Mouse (Mus musculus) forebrain, embryonic 14.5 days (tissue): ENCODE measurements around the gene Pde2a. TPM values are rescaled to one million over a fixed set of nuclear protein-coding genes. Genes with fewer than 3 reads are reported as not detected.

Experiments
- ATAC-seq: fragments of 200-750 bp; cut with Nextera tagmentation; 2 replicates; pipeline ENCODE4 v1.8.0; 2017; ENCODE audit warnings: mild to moderate bottlenecking, moderate library complexity
- DNase-seq: peaks from one replicate; pipeline ENCODE4 v3.0.0-alpha.2; 2015; ENCODE audit warnings: low spot score
- H3K27ac ChIP-seq: fragments of 300-500 bp; sonication (generic); 2 replicates; pipeline ENCODE4 v1.5.1; 2014; ENCODE audit warnings: low read depth, mild to moderate bottlenecking, control low read depth, low read length, moderate library complexity
- H3K27me3 ChIP-seq: fragments of 300-500 bp; sonication (generic); replicated peaks from 2 replicates; pipeline ENCODE4 v1.6.1; 2014; ENCODE audit warnings: low read length, control low read depth, mixed read lengths; ENCODE audit not compliant: control insufficient read depth, insufficient read depth
- H3K36me3 ChIP-seq: fragments of 300-500 bp; sonication (generic); 2 replicates; pipeline ENCODE4 v1.6.1; 2014; ENCODE audit warnings: low read length, control low read depth; ENCODE audit not compliant: control insufficient read depth, insufficient read depth
- H3K4me1 ChIP-seq: fragments of 300-500 bp; sonication (generic); 2 replicates; pipeline ENCODE4 v1.6.1; 2014; ENCODE audit warnings: antibody characterized with exemption, low read length, control low read depth; ENCODE audit not compliant: control insufficient read depth, insufficient read depth
- H3K4me2 ChIP-seq: fragments of 300-500 bp; sonication (generic); 2 replicates; pipeline ENCODE4 v1.6.1; 2014; ENCODE audit warnings: mild to moderate bottlenecking, control low read depth, low read length
- H3K4me3 ChIP-seq: fragments of 300-500 bp; sonication (generic); 2 replicates; pipeline ENCODE4 v1.5.1; 2014; ENCODE audit warnings: low read depth, low read length, control low read depth
- H3K9ac ChIP-seq: fragments of 300-500 bp; sonication (generic); 2 replicates; pipeline ENCODE4 v1.6.1; 2014; ENCODE audit warnings: mild to moderate bottlenecking, low read length, control low read depth, moderate library complexity
- H3K9me3 ChIP-seq: fragments of 300-500 bp; sonication (generic); replicated peaks from 2 replicates; pipeline ENCODE4 v1.6.1; 2016; ENCODE audit warnings: low read length, control low read depth, mixed read lengths; ENCODE audit not compliant: control insufficient read depth
- WGBS: fragments of 180-500 bp; shearing (Covaris S2); extraction: QIAGEN DNeasy Blood & Tissue Kit; methylation state at CpG from one replicate; pipeline ENCODE4 v1.1.7; 2014; 5-methylcytosine and 5-hydroxymethylcytosine counted together
- polyA plus RNA-seq: library from polyadenylated mRNA; unstranded; fragments of >200 nt; fragmentation: Nextera tagmentation; extraction: Ambion mirVana; gene quantifications from 2 replicates; pipeline ENCODE4 v1.2.1, GENCODE M21; 2014

Gene Pde2a
- polyA plus RNA-seq, 1 experiment from 2014 or later, result 27.0 TPM

GRCm38 (mm10) chr7:101415512-101416100, 5.9 kb upstream of the Pde2a start:
- no peak for DNase-seq
- 36% methylated on average over 8 of the region's 8 CpGs for WGBS
- Histone ChIP-seq H3K9ac (no peak overlapping the region), H3K4me1 (peaks cover 20% of the 10 kb centered on the region), H3K27ac (peak overlapping the region; percentile 65; the same call in 1 of the 2 replicates), H3K4me2 (no peak overlapping the region), H3K36me3 (no peaks in the 10 kb centered on the region), H3K9me3 (no peaks in the 10 kb centered on the region), H3K27me3 (0 out of 2 replicates have a peak, but pooled peaks cover 3% of the 10 kb centered on the region), H3K4me3 (no peak overlapping the region)
- peak; percentile 54 for ATAC-seq

GRCm38 (mm10) chr7:101416391-101416790, 5.1 kb upstream of the Pde2a start:
- peak overlapping the region; percentile 65; the same call in 1 of the 2 replicates for H3K27ac ChIP-seq

GRCm38 (mm10) chr7:101419013-101419770, 2.3 kb upstream of the Pde2a start:
- no peak for ATAC-seq
- Histone ChIP-seq H3K4me1 (peaks cover 20% of the 10 kb centered on the region), H3K4me3 (no peak overlapping the region), H3K9me3 (no peaks in the 10 kb centered on the region), H3K9ac (peak overlapping the region; percentile 21; the same call in 1 of the 2 replicates), H3K27me3 (0 out of 2 replicates have a peak, but pooled peaks cover 3% of the 10 kb centered on the region), H3K4me2 (peak overlapping the region; percentile 24), H3K36me3 (no peaks in the 10 kb centered on the region), H3K27ac (no peak overlapping the region)
- DNase-seq, result peak; percentile 41
- 4% methylated on average over 27 of the region's 27 CpGs for WGBS

More at GRCm38 (mm10) chr7:101416391-101416790, 5.1 kb upstream of the Pde2a start:
- H3K9me3 ChIP-seq, result no peaks in the 10 kb centered on the region
- no peak overlapping the region for H3K4me3 ChIP-seq
- no peak overlapping the region for H3K4me2 ChIP-seq
- no peak for DNase-seq
- 69% methylated on average over 5 of the region's 5 CpGs for WGBS
- H3K4me1 ChIP-seq, result peaks cover 20% of the 10 kb centered on the region
- 0 out of 2 replicates have a peak, but pooled peaks cover 3% of the 10 kb centered on the region for H3K27me3 ChIP-seq
- H3K9ac ChIP-seq, result no peak overlapping the region
- no peak for ATAC-seq
- H3K36me3 ChIP-seq, result no peaks in the 10 kb centered on the region

GRCm38 (mm10) chr7:101422069-101422468, 578 bp downstream of the Pde2a start:
- WGBS, result 7% methylated on average over 3 of the region's 3 CpGs
- Histone ChIP-seq H3K27me3 (0 out of 2 replicates have a peak, but pooled peaks cover 3% of the 10 kb centered on the region), H3K27ac (peak overlapping the region; percentile 68; the same call in 1 of the 2 replicates)

GRCm38 (mm10) chr7:101422646-101423045, 1.2 kb downstream of the Pde2a start:
- H3K36me3 ChIP-seq, result no peaks in the 10 kb centered on the region
- H3K9me3 ChIP-seq, result no peaks in the 10 kb centered on the region
- H3K4me3 ChIP-seq, result no peak overlapping the region
- DNase-seq (no peak), ATAC-seq (no peak)
- 0 out of 2 replicates have a peak, but pooled peaks cover 3% of the 10 kb centered on the region for H3K27me3 ChIP-seq
- H3K4me1 ChIP-seq, result peaks cover 9% of the 10 kb centered on the region; the same call in 1 of the 2 replicates
- no peak overlapping the region for H3K9ac ChIP-seq
- peak overlapping the region; percentile 46 for H3K4me2 ChIP-seq
- no peak overlapping the region for H3K27ac ChIP-seq
- whole genome bisulfite sequencing, result 75% methylated on average over 8 of the region's 8 CpGs

More at GRCm38 (mm10) chr7:101422069-101422468, 578 bp downstream of the Pde2a start:
- H3K4me2 ChIP-seq, result peak overlapping the region; percentile 46
- peak overlapping the region; percentile 45 for H3K9ac ChIP-seq
- peak overlapping the region; percentile 28 for H3K4me3 ChIP-seq
- ATAC-seq (peak; percentile 5; the same call in 1 of the 2 replicates), DNase-seq (no peak)
- H3K9me3 ChIP-seq, result no peaks in the 10 kb centered on the region
- peaks cover 9% of the 10 kb centered on the region; the same call in 1 of the 2 replicates for H3K4me1 ChIP-seq
- H3K36me3 ChIP-seq, result no peaks in the 10 kb centered on the region

- Histone ChIP-seq H3K4me1 (peaks cover 7% of the 10 kb centered on the region; the same call in 1 of the 2 replicates), H3K4me3 (no peak overlapping the region), H3K36me3 (no peaks in the 10 kb centered on the region), H3K9me3 (no peaks in the 10 kb centered on the region), H3K27ac (no peak overlapping the region), H3K4me2 (no peak overlapping the region), H3K9ac (no peak overlapping the region), H3K27me3 (0 out of 2 replicates have a peak, but pooled peaks cover 3% of the 10 kb centered on the region)
- 52% methylated on average over 6 of the region's 6 CpGs for WGBS
- ATAC-seq (peak; percentile 25; the same call in 1 of the 2 replicates), DNase-seq (peak; percentile 71)
Measured at GRCm38 (mm10) chr7:101423970-101424369, 2.5 kb downstream of the Pde2a start.

- no peaks in the 10 kb centered on the region for H3K9me3 ChIP-seq
- H3K27me3 ChIP-seq, result no peaks in the 10 kb centered on the region
- peaks cover 4% of the 10 kb centered on the region; the same call in 1 of the 2 replicates for H3K4me1 ChIP-seq
- H3K9ac ChIP-seq, result no peak overlapping the region
- ATAC-seq, result 0 out of 2 replicates have a peak, but pooled peaks have one; percentile 8
- no peak overlapping the region for H3K4me3 ChIP-seq
- H3K4me2 ChIP-seq, result no peak overlapping the region
- H3K27ac ChIP-seq, result no peak overlapping the region
- no peaks in the 10 kb centered on the region for H3K36me3 ChIP-seq
- peak; percentile 38 for DNase-seq
- WGBS, result 70% methylated on average over 8 of the region's 8 CpGs
Measured at GRCm38 (mm10) chr7:101426692-101427091, 5.2 kb downstream of the Pde2a start.

DNA sequence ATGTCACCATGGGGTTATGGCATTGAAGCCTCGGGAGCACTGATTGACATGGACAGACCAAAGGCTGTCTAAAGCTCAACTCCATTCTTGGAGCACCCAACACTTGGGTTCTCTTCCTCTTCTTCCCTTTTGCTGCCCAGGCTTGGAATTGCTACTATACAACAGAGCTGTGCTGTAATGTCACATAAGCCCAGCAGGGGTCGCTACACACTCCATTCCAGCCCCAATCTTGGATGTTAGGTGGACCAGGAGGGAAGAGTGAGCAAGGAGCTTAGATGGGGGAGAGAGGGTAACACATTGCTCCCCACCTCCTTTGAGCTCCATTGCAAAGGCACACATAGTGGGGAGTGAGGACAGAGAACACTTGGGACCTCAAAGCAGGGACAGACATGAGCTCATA, 6.2 kb downstream of the Pde2a start:
- no peaks in the 10 kb centered on the region for H3K9me3 ChIP-seq
- no peak overlapping the region for H3K4me3 ChIP-seq
- DNase-seq, result no peak
- no peaks in the 10 kb centered on the region for H3K27me3 ChIP-seq
- no peak for ATAC-seq
- 13% methylated on average over 2 of the region's 2 CpGs for WGBS
- no peaks in the 10 kb centered on the region for H3K36me3 ChIP-seq
- H3K27ac ChIP-seq, result no peak overlapping the region
- H3K4me2 ChIP-seq, result no peak overlapping the region
- H3K9ac ChIP-seq, result no peak overlapping the region
- peaks cover 4% of the 10 kb centered on the region; the same call in 1 of the 2 replicates for H3K4me1 ChIP-seq
